In the genomic region with DNA sequence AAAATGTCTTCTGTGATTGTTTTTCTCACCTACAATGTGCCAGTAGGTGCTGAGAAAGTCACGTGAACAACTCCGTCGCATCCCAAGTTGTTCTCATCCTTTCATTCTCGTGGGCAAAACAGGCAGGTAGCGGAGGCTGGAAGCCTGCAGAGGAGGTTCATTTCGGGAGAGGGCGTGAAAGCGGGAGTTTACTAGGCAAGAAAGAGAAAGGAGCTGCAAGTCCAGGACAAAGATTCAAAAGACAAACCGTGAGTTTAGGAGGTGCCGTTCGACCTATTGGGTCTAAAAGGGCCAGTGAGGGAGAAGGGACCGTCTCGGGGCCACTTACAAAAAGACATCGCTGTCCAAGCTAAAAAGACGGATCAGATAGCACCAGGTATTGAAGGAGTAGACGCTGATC, we compare ENCODE assay signal across 8 mouse cellular contexts. TPM values are rescaled to one million over a fixed set of nuclear protein-coding genes. Genes with fewer than 3 reads are reported as not detected.
A peak's percentile ranks its signal among the peaks of the same experiment; 100 is the strongest.
DNase-seq lines count a peak whose midpoint lies in the region; ATAC-seq and TF ChIP-seq lines count a peak whose summit lies in the region.

No protein-coding gene starts in this region.

- no peaks in the 10 kb centered on the region; the same call in 1 of the 2 replicates for H3K79me2 ChIP-seq in MEL (ENCODE audit: control insufficient read depth, insufficient read depth, low read length, poor library complexity)

- DNase-seq in heart, adult 8-10 months (ENCODE audit: low spot score) = no peak
- DNase-seq in MEL (ENCODE audit: low read depth, low spot score) = peak; percentile 61
- DNase-seq in liver, embryonic 13.5 days = no peak
- DNase-seq in right cerebral cortex, postnatal 4 days = peak; percentile 11
- no peak for DNase-seq in gastrocnemius, adult 18-20 months (ENCODE audit: low spot score)

- peak overlapping the region; percentile 45 for H3K9ac ChIP-seq in heart, embryonic 15.5 days
- H3K9ac ChIP-seq in MEL (ENCODE audit: control insufficient read depth, low read depth, low read length, poor library complexity, severe bottlenecking) = peak overlapping the region; percentile 57
- peak overlapping the region; percentile 50 for H3K9ac ChIP-seq in hindbrain, embryonic 12.5 days
- H3K9ac ChIP-seq in liver, embryonic 13.5 days = peak overlapping the region; percentile 68

- TF ChIP-seq EP300 in MEL (IDR thresholded peaks at IDR 0.05; ENCODE audit: low read depth in 1 of 2, low read length in 2 of 2) = no peak

- H3K4me2 ChIP-seq in heart, embryonic 15.5 days = peak overlapping the region; percentile 93
- peak overlapping the region; percentile 83 for H3K4me2 ChIP-seq in hindbrain, embryonic 12.5 days (replicated peaks)
- H3K4me2 ChIP-seq in liver, embryonic 13.5 days = peak overlapping the region; percentile 93

- peak overlapping the region; percentile 65 for H3K4me3 ChIP-seq in heart, embryonic 15.5 days
- H3K4me3 ChIP-seq in MEL (ENCODE audit: control insufficient read depth in 1 of 2, insufficient read depth in 1 of 2, low read depth in 2 of 2, low read length in 2 of 2) = peak overlapping the region; percentile 53 to 55
- peak overlapping the region; percentile 45 for H3K4me3 ChIP-seq in cortical plate, adult 2 months (ENCODE audit: insufficient read depth, low read length)
- H3K4me3 ChIP-seq in hindbrain, embryonic 12.5 days = peak overlapping the region; percentile 56
- H3K4me3 ChIP-seq in liver, embryonic 13.5 days (replicated peaks) = peak overlapping the region; percentile 68

- H3K27me3 ChIP-seq in heart, embryonic 15.5 days = peaks cover 31% of the 10 kb centered on the region
- H3K27me3 ChIP-seq in MEL (ENCODE audit: control insufficient read depth in 1 of 2, insufficient read depth in 2 of 2, low read length in 2 of 2) = no peaks in the 10 kb centered on the region
- H3K27me3 ChIP-seq in hindbrain, embryonic 12.5 days = peaks cover 49% of the 10 kb centered on the region
- H3K27me3 ChIP-seq in liver, embryonic 13.5 days = peaks cover 16% of the 10 kb centered on the region; the same call in 1 of the 2 replicates

- no peaks in the 10 kb centered on the region for H3K36me3 ChIP-seq in heart, embryonic 15.5 days
- peaks cover 0 to 13% of the 10 kb centered on the region in 2 experiments; a peak in 2 of 4 replicates for H3K36me3 ChIP-seq in MEL (ENCODE audit: control insufficient read depth in 1 of 2, insufficient read depth in 2 of 2, low read length in 2 of 2)
- H3K36me3 ChIP-seq in hindbrain, embryonic 12.5 days = no peaks in the 10 kb centered on the region
- H3K36me3 ChIP-seq in liver, embryonic 13.5 days = no peaks in the 10 kb centered on the region

- no peak for TF ChIP-seq RAD21 in MEL (IDR thresholded peaks at IDR 0.05; ENCODE audit: low read depth, low read length)

- no peak overlapping the region for H3K27ac ChIP-seq in heart, embryonic 15.5 days
- peak overlapping the region; percentile 38 for H3K27ac ChIP-seq in MEL (ENCODE audit: control insufficient read depth, low read depth, low read length)
- no peak overlapping the region for H3K27ac ChIP-seq in cortical plate, adult 2 months (ENCODE audit: insufficient read depth, low read length)
- no peak overlapping the region for H3K27ac ChIP-seq in hindbrain, embryonic 12.5 days
- no peak overlapping the region; the same call in 1 of the 2 replicates for H3K27ac ChIP-seq in liver, embryonic 13.5 days

- ATAC-seq in heart, embryonic 15.5 days (replicated peaks; ENCODE audit: insufficient number of reproducible peaks, insufficient read depth, low FRiP score, low read depth) = no peak
- 0 out of 2 replicates have a peak, but pooled peaks have one; percentile 3 for ATAC-seq in hindbrain, embryonic 12.5 days (ENCODE audit: low FRiP score)
- ATAC-seq in liver, embryonic 13.5 days (ENCODE audit: low read depth) = 0 out of 2 replicates have a peak, but pooled peaks have one; percentile 0

- no peak for TF ChIP-seq POLR2A in MEL (IDR thresholded peaks at IDR 0.05; ENCODE audit: control insufficient read depth in 1 of 2, insufficient read depth in 1 of 2, low read depth in 1 of 2, low read length in 2 of 2, poor library complexity in 1 of 2)
- TF ChIP-seq POLR2A in cortical plate, adult 2 months (IDR thresholded peaks at IDR 0.05; ENCODE audit: extremely low read depth, insufficient read depth, low read length) = no peak

- H3K9me3 ChIP-seq in heart, embryonic 15.5 days (replicated peaks) = no peaks in the 10 kb centered on the region
- H3K9me3 ChIP-seq in MEL (replicated peaks; ENCODE audit: insufficient read depth, low read length) = no peaks in the 10 kb centered on the region
- H3K9me3 ChIP-seq in hindbrain, embryonic 12.5 days (replicated peaks) = no peaks in the 10 kb centered on the region
- H3K9me3 ChIP-seq in liver, embryonic 13.5 days (replicated peaks) = no peaks in the 10 kb centered on the region

- 0% methylated on average over 16 of the region's 16 CpGs for WGBS in heart, embryonic 15.5 days
- WGBS in hindbrain, embryonic 12.5 days = under 1% methylated on average over 16 of the region's 16 CpGs
- WGBS in liver, embryonic 13.5 days (ENCODE audit: insufficient replicate concordance) = 0% methylated on average over 16 of the region's 16 CpGs

- TF ChIP-seq CTCF in MEL (IDR thresholded peaks at IDR 0.05 in 2 of 3, conservative IDR thresholded peaks at IDR 0.05 in 1 of 3; ENCODE audit: control insufficient read depth in 1 of 3, insufficient read depth in 1 of 3, low read depth in 2 of 3, low read length in 3 of 3, poor library complexity in 1 of 3, severe bottlenecking in 1 of 3) = no peak
- TF ChIP-seq CTCF in cortical plate, adult 2 months (IDR thresholded peaks at IDR 0.05; ENCODE audit: extremely low read depth, insufficient read depth, low read length) = no peak

- peaks cover 18% of the 10 kb centered on the region for H3K4me1 ChIP-seq in heart, embryonic 15.5 days (replicated peaks)
- peaks cover 0 to 3% of the 10 kb centered on the region in 2 experiments; a peak in 1 of 4 replicates for H3K4me1 ChIP-seq in MEL (ENCODE audit: control insufficient read depth in 1 of 2, insufficient read depth in 2 of 2, low read length in 2 of 2)
- H3K4me1 ChIP-seq in cortical plate, adult 2 months (ENCODE audit: control insufficient read depth, insufficient read depth, low read length) = 0 out of 2 replicates have a peak, but pooled peaks cover 2% of the 10 kb centered on the region
- H3K4me1 ChIP-seq in hindbrain, embryonic 12.5 days = peaks cover 21% of the 10 kb centered on the region; the same call in 1 of the 2 replicates
- peaks cover 62% of the 10 kb centered on the region for H3K4me1 ChIP-seq in liver, embryonic 13.5 days (replicated peaks)

TF ChIP-seq in MEL, 35 proteins besides CTCF, POLR2A, EP300 and RAD21:
- TF ChIP-seq MAZ (IDR thresholded peaks at IDR 0.05; ENCODE audit: low read depth, low read length) = no peak
- TF ChIP-seq TAL1 (IDR thresholded peaks at IDR 0.05; ENCODE audit: low read length) = no peak
- no peak for TF ChIP-seq NELFE (IDR thresholded peaks at IDR 0.05; ENCODE audit: low read depth, low read length)
- no peak for TF ChIP-seq ZC3H11A (IDR thresholded peaks at IDR 0.05; ENCODE audit: low read depth, low read length)
- no peak for TF ChIP-seq E2F4 (IDR thresholded peaks at IDR 0.05; ENCODE audit: borderline replicate concordance, low read depth, low read length)
- no peak for TF ChIP-seq GATA1 (IDR thresholded peaks at IDR 0.05; ENCODE audit: low read depth, low read length)
- TF ChIP-seq KAT2A (conservative IDR thresholded peaks at IDR 0.05; ENCODE audit: low read depth, low read length) = no peak
- TF ChIP-seq RCOR1 (IDR thresholded peaks at IDR 0.05; ENCODE audit: low read depth, low read length) = no peak
- no peak for TF ChIP-seq ELF1 (IDR thresholded peaks at IDR 0.05; ENCODE audit: low read depth, low read length)
- no peak for TF ChIP-seq BHLHE40 (IDR thresholded peaks at IDR 0.05; ENCODE audit: borderline replicate concordance, low read depth, low read length)

RNA-seq across cellular contexts. Expression of a gene that starts 14.5 kb away (rescaled TPM):
- 1.1 and 1.4 TPM in 2 replicates for polyA plus RNA-seq in heart, embryonic 15.5 days (2015; fragmentation: Nextera tagmentation; extraction: Ambion mirVana)
- 1 to 10 TPM in 1 of 4 experiments, under 1 TPM in 2, not detected in 1; 0.22 to 1.4 (median 0.50) TPM for total RNA-seq in heart, adult 8-10 months (2022)
- not detected in 2 replicates for total RNA-seq in MEL (2012; rRNA removed)
- not detected for polyA plus RNA-seq in MEL (2012; ENCODE audit: insufficient read depth in 1 of 2, insufficient read length in 2 of 2, low read depth in 1 of 2, low replicate concordance in 2 of 2, missing spikeins in 1 of 2)
- polyA plus RNA-seq in cortical plate, adult 2 months (2012; rRNA removed) = 0.31 and 0.57 TPM in 2 replicates
- polyA plus RNA-seq in hindbrain, embryonic 12.5 days (2016; fragmentation: Nextera tagmentation; extraction: Ambion mirVana) = 0.25 and 0.45 TPM in 2 replicates
- 2.0 and 2.4 TPM in 2 replicates for polyA plus RNA-seq in liver, embryonic 13.5 days (2015; fragmentation: Nextera tagmentation; extraction: Ambion mirVana)
- not detected for total RNA-seq in gastrocnemius, adult 18-20 months (2021)

RNA-seq across cellular contexts. Expression of a gene that starts 31.5 kb away (rescaled TPM):
- polyA plus RNA-seq in heart, embryonic 15.5 days (2015; fragmentation: Nextera tagmentation; extraction: Ambion mirVana) = 10.4 and 11.9 TPM in 2 replicates
- total RNA-seq in heart, adult 8-10 months (2022) = 10 to 100 TPM in 2 of 4 experiments, 1 to 10 TPM in 2; 7.8 to 13.7 (median 9.7) TPM
- total RNA-seq in MEL (2012; rRNA removed) = 0.39 and 0.62 TPM in 2 replicates
- polyA plus RNA-seq in MEL (2012; ENCODE audit: insufficient read depth in 1 of 2, insufficient read length in 2 of 2, low read depth in 1 of 2, low replicate concordance in 2 of 2, missing spikeins in 1 of 2) = 1 to 10 TPM in 1 of 2 experiments, not detected in 1; 6.1 TPM
- polyA plus RNA-seq in cortical plate, adult 2 months (2012; rRNA removed) = 20.6 and 21.1 TPM in 2 replicates
- polyA plus RNA-seq in hindbrain, embryonic 12.5 days (2016; fragmentation: Nextera tagmentation; extraction: Ambion mirVana) = 7.2 and 9.1 TPM in 2 replicates
- polyA plus RNA-seq in liver, embryonic 13.5 days (2015; fragmentation: Nextera tagmentation; extraction: Ambion mirVana) = 17.9 and 23.1 TPM in 2 replicates
- 1 to 10 TPM; 1.8 to 4.4 TPM for total RNA-seq in gastrocnemius, adult 18-20 months (2021)

RNA-seq across cellular contexts. Expression of a gene that starts 56.8 kb away (rescaled TPM):
- 1.2 and 2.9 TPM in 2 replicates for polyA plus RNA-seq in heart, embryonic 15.5 days (2015; fragmentation: Nextera tagmentation; extraction: Ambion mirVana)
- total RNA-seq in heart, adult 8-10 months (2022) = 10 to 100 TPM in 1 of 4 experiments, 1 to 10 TPM in 3; 3.9 to 10.6 (median 5.7) TPM
- total RNA-seq in MEL (2012; rRNA removed) = 4.7 and 6.4 TPM in 2 replicates
- 1 to 10 TPM in 1 of 2 experiments, not detected in 1; 8.2 TPM for polyA plus RNA-seq in MEL (2012; ENCODE audit: insufficient read depth in 1 of 2, insufficient read length in 2 of 2, low read depth in 1 of 2, low replicate concordance in 2 of 2, missing spikeins in 1 of 2)
- 6.1 and 6.4 TPM in 2 replicates for polyA plus RNA-seq in cortical plate, adult 2 months (2012; rRNA removed)
- 0.43 and 0.49 TPM in 2 replicates for polyA plus RNA-seq in hindbrain, embryonic 12.5 days (2016; fragmentation: Nextera tagmentation; extraction: Ambion mirVana)
- polyA plus RNA-seq in liver, embryonic 13.5 days (2015; fragmentation: Nextera tagmentation; extraction: Ambion mirVana) = 2.5 and 3.0 TPM in 2 replicates
- 1 to 10 TPM; 2.3 to 2.4 TPM for total RNA-seq in gastrocnemius, adult 18-20 months (2021)

Comparison
In these comparisons a context has a peak if more than half of its experiments do, and no peak if none do; other contexts are left out.
1. DNase-seq: peak in MEL (single experiment) and right cerebral cortex, postnatal 4 days (single experiment); none in heart, adult 8-10 months (single experiment), liver, embryonic 13.5 days (single experiment) and gastrocnemius, adult 18-20 months (single experiment).
2. Peak in every context shown above with its lines, with median percentiles within 50 percentile points of each other: H3K4me2 ChIP-seq, H3K4me3 ChIP-seq and H3K9ac ChIP-seq.